Mouse (Mus musculus) lung, adult 2 months (tissue): Measurements from ENCODE around the gene Rusc1.

Source experiments
- CTCF ChIP-seq: fragments of 200-500 bp; IDR thresholded peaks from 2 replicates; pipeline ENCODE4 v1.5.1; 2011; ENCODE audit warnings: mild to moderate bottlenecking, low read length, control low read depth; ENCODE audit not compliant: insufficient read depth
- POLR2A ChIP-seq: fragments of 200-500 bp; IDR thresholded peaks from 2 replicates; pipeline ENCODE4 v1.6.1; 2011; ENCODE audit warnings: low read depth, mild to moderate bottlenecking, control low read depth, low read length, borderline replicate concordance; ENCODE audit errors: extremely low read depth

DNA sequence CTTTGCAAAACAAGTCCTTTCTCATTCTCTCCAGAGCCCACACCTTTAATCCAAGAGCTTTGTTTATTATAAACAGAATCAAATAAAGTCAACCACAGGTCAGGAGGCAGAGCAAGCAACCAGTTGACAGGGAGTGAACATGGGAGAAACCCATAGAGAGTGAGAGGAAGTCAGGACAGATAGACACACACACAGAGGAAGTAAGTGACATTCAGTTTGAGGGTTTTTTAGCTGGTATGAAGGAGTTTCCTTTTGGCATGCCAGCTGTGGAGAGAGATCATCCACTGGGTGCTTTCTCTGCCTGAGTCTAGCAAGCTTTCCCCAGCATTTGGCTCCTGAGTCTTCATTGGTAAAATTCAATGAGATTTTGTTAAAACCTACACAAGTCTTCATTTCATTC, 13.8 kb upstream of the Rusc1 start:
- TF ChIP-seq CTCF (no peak), POLR2A (no peak)
